Mouse (Mus musculus) hindbrain, embryonic 10.5 days (tissue): ENCODE measurements around the gene Slc6a17. TPM values are rescaled to one million over a fixed set of nuclear protein-coding genes. Genes with fewer than 3 reads are reported as not detected.

Experiments
- DNase-seq: peaks from one replicate; pipeline ENCODE4 v3.0.0-alpha.2; 2017; ENCODE audit warnings: low spot score
- H3K27ac ChIP-seq: fragments of 300-500 bp; sonication (generic); 2 replicates; pipeline ENCODE4 v1.5.1; 2016; ENCODE audit warnings: mild to moderate bottlenecking, moderate library complexity
- H3K27me3 ChIP-seq: fragments of 300-500 bp; sonication (generic); 2 replicates; pipeline ENCODE4 v1.6.1; 2016; ENCODE audit warnings: mild to moderate bottlenecking; ENCODE audit not compliant: poor library complexity, insufficient read depth, severe bottlenecking
- H3K36me3 ChIP-seq: fragments of 300-500 bp; sonication (generic); 2 replicates; pipeline ENCODE4 v1.6.1; 2016; ENCODE audit warnings: mild to moderate bottlenecking, moderate library complexity
- H3K4me1 ChIP-seq: fragments of 300-500 bp; sonication (generic); replicated peaks from 2 replicates; pipeline ENCODE4 v1.6.1; 2016; ENCODE audit warnings: mild to moderate bottlenecking
- H3K4me3 ChIP-seq: fragments of 300-500 bp; sonication (generic); 2 replicates; pipeline ENCODE4 v1.5.1; 2016; ENCODE audit warnings: mild to moderate bottlenecking, moderate library complexity
- H3K9me3 ChIP-seq: fragments of 300-500 bp; sonication (generic); 2 replicates; pipeline ENCODE4 v1.6.1; 2016; ENCODE audit warnings: mild to moderate bottlenecking, moderate library complexity
- WGBS: fragments of 180-500 bp; shearing (Covaris S2); methylation state at CpG from one replicate; pipeline ENCODE4 v1.1.7; 2016; 5-methylcytosine and 5-hydroxymethylcytosine counted together
- polyA plus RNA-seq: library from polyadenylated mRNA; unstranded; fragments of >200 nt; fragmentation: Nextera tagmentation; extraction: Ambion mirVana; gene quantifications from 2 replicates; pipeline ENCODE4 v1.2.1, GENCODE M21; 2016

The Slc6a17 gene
- polyA plus RNA-seq, 1 experiment from 2014 or later, result 3.2 TPM

DNA sequence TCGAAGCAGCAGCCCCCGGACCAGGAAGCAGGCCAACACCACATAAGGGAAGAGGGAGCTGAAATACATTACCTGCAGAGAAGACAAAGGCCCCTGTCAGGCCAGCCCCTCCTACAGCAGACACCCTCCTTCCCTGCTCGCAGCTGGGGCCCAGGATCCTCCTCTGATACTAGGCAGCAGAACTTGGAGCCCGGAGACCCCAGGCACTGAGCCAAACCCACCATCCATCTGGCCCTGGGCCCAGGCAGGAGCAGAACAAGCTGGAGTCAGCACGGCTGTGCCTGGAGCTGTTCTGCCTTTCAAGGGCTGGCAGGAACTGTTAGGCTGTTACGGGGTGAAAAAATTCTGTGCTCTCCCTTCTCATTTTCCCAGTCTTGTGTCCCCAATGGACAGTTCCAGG is 26.4 kb downstream of the Slc6a17 start:
- DNase-seq, result no peak
- no peaks in the 10 kb centered on the region for H3K4me1 ChIP-seq
- 0 out of 2 replicates have a peak, but pooled peaks cover 5% of the 10 kb centered on the region for H3K27me3 ChIP-seq
- no peaks in the 10 kb centered on the region for H3K36me3 ChIP-seq
- WGBS, result 66% methylated on average over 6 of the region's 6 CpGs
- peak overlapping the region; percentile 30; the same call in 1 of the 2 replicates for H3K27ac ChIP-seq
- no peaks in the 10 kb centered on the region for H3K9me3 ChIP-seq
- no peak overlapping the region for H3K4me3 ChIP-seq

DNA sequence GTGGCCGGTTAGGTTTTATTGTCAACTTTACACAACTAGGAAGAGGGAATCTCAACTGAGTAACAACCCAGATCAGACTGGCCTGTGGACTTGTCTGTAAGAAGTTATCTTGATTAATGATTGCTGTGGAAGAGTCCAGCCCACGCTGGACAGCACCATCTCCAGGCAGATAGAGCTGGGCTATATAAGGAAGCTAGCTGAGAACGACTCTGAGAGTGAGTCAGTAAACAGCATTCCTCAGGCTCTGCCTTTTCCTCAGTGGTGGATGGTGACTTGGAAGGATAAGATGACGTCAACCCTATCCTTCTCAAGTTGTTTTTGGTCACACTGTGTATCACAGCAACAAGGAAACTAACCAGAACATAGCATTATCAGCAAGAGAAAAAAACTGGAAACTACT is 29.2 kb downstream of the Slc6a17 start:
- no peaks in the 10 kb centered on the region for H3K4me1 ChIP-seq
- H3K9me3 ChIP-seq, result no peaks in the 10 kb centered on the region
- H3K4me3 ChIP-seq, result no peak overlapping the region
- 68% methylated on average over 4 of the region's 4 CpGs for WGBS
- H3K27me3 ChIP-seq, result 0 out of 2 replicates have a peak, but pooled peaks cover 5% of the 10 kb centered on the region
- H3K36me3 ChIP-seq, result no peaks in the 10 kb centered on the region
- no peak overlapping the region for H3K27ac ChIP-seq
- no peak for DNase-seq

DNA sequence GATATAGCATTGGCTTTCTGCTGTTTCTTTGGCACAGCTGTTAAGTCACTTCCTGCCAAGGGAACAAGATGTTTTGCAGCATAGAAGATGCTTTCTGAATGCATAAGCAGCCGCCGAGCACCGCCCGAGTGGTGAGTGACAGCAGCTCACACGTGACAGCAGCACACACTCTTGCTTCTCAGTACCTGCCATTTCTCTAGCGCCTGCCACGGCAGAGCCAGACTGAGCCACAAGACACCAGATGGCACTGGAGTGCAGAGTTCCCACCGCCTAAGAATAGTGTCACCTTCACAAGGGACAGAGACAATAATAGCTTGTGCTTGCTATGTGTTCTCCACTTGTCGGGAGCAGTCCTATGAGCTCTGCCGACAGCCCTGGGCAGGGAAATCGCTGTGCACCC is 34.5 kb downstream of the Slc6a17 start:
- no peak overlapping the region for H3K4me3 ChIP-seq
- WGBS, result 52% methylated on average over 11 of the region's 11 CpGs
- H3K9me3 ChIP-seq, result no peaks in the 10 kb centered on the region
- no peak overlapping the region for H3K27ac ChIP-seq
- peaks cover 14% of the 10 kb centered on the region; the same call in 1 of the 2 replicates for H3K4me1 ChIP-seq
- no peaks in the 10 kb centered on the region for H3K36me3 ChIP-seq
- no peaks in the 10 kb centered on the region for H3K27me3 ChIP-seq
- no peak for DNase-seq

DNA sequence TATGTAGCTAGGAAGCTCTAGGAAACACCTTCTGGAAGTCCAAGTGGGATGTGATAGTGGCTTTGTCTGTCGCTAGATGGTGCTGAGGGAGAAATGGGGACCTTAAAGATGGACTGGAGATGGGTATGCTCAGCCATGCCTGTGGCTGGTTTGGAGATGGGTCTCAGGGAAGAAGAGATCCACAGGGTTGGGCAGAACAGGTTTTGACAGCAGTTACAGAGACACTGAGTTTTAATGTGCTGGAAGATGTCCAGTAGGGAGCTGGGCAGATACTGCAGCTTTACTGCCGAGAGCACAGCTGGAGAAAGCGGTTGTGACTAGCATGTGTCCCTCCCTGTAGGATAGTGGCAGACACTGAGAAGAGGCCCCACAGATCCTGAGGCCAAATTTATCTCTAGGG is 37.2 kb downstream of the Slc6a17 start:
- DNase-seq, result no peak
- Histone ChIP-seq H3K4me3 (no peak overlapping the region), H3K27me3 (no peaks in the 10 kb centered on the region), H3K27ac (no peak overlapping the region), H3K36me3 (no peaks in the 10 kb centered on the region), H3K4me1 (peaks cover 14% of the 10 kb centered on the region; the same call in 1 of the 2 replicates), H3K9me3 (no peaks in the 10 kb centered on the region)
- 63% methylated on average over 3 of the region's 3 CpGs for whole genome bisulfite sequencing

DNA sequence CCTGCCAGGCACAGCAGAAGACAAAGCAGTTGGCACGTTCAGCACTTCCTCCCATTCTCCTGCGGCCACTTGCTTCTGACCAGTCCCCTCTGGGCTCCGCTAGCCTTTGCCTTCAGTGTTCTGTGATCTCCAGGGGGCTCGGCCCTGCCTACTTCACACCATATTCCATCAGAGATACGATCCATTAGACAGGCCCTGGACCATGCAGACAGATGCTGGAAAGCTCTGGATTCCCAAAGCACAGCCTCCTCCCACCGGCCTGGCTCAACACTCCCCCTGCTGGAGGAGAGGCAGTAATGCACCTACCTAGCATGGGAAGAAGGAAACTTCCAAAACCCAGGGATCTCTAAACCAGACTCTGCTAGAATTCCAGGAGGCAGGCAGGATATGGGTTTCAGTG is 45.6 kb downstream of the Slc6a17 start:
- Histone ChIP-seq H3K4me3 (no peak overlapping the region), H3K27ac (no peak overlapping the region), H3K9me3 (no peaks in the 10 kb centered on the region), H3K4me1 (peaks cover 4% of the 10 kb centered on the region), H3K27me3 (peaks cover 9% of the 10 kb centered on the region; the same call in 1 of the 2 replicates), H3K36me3 (no peaks in the 10 kb centered on the region)
- WGBS, result 37% methylated on average over 6 of the region's 6 CpGs
- DNase-seq, result peak; percentile 56

DNA sequence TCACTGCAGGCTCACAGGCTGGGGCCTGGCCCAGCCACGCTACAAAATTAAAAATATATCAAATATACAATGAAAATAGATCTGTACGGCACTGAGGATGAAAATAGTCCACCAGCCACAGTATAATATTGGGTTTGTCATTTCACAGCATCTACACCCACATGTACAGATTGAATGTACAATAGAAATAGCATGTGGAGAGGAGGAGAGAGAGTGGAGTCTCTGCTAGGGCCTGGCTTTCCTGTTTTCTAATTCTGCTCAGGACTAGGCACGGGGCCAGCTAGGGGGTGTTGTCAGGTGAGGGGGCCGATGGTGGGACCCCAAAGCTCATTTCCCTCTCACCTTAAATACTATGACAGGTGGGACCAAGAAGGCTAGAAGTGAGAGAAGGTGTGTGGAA is 48.8 kb downstream of the Slc6a17 start:
- WGBS, result 78% methylated on average over 4 of the region's 4 CpGs
- H3K36me3 ChIP-seq, result no peaks in the 10 kb centered on the region
- peaks cover 4% of the 10 kb centered on the region for H3K4me1 ChIP-seq
- DNase-seq, result no peak
- no peak overlapping the region for H3K27ac ChIP-seq
- H3K27me3 ChIP-seq, result peaks cover 23% of the 10 kb centered on the region
- H3K4me3 ChIP-seq, result no peak overlapping the region
- H3K9me3 ChIP-seq, result no peaks in the 10 kb centered on the region

DNA sequence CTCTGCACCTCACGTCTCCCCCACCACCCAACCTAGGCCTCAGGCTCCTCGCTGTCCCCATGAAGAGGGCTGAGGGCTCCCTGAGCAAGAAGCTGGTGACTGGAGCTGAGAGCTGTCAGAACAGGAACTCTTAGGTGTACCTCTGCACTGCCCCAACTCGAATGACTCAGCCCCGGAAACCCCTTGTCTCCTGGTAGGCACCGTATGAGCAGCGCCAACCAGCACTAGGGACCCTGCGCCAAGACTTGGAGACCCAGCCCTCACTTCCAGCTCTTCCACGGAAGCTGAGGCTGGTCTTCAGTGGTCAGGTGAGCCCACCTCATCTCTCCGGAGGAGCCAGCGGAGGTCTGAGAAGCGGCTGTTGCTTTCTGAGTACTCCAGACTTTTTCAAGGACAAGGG is 49.7 kb downstream of the Slc6a17 start:
- H3K4me1 ChIP-seq, result peaks cover 4% of the 10 kb centered on the region
- H3K9me3 ChIP-seq, result no peaks in the 10 kb centered on the region
- H3K4me3 ChIP-seq, result no peak overlapping the region
- H3K36me3 ChIP-seq, result no peaks in the 10 kb centered on the region
- DNase-seq, result no peak
- WGBS, result 91% methylated on average over 11 of the region's 11 CpGs
- no peak overlapping the region for H3K27ac ChIP-seq
- H3K27me3 ChIP-seq, result peaks cover 32% of the 10 kb centered on the region

DNA sequence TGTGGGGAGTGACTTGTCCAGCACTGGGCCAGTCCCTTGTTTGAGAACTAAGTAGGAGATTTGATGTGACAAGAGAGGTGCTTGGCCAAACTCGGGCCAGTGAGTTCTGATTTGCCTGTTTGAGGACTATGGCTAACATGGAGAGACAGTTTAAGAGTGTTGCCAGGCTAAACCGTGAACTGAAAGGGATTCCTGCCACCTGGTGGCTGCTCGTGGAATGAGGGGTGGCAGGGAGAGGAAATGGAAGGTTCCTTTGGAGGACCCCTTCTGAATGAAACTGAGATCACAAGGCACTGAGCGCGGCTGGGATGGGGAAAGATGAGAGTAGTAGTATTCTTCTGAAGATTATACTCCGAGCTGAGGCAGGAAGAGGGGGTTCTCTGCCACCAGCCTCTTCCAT is 51.2 kb downstream of the Slc6a17 start:
- Histone ChIP-seq H3K4me3 (no peak overlapping the region), H3K36me3 (no peaks in the 10 kb centered on the region), H3K9me3 (no peaks in the 10 kb centered on the region), H3K27me3 (peaks cover 45% of the 10 kb centered on the region), H3K4me1 (no peaks in the 10 kb centered on the region), H3K27ac (no peak overlapping the region)
- WGBS, result 15% methylated on average over 6 of the region's 6 CpGs
- peak; percentile 78 for DNase-seq

DNA sequence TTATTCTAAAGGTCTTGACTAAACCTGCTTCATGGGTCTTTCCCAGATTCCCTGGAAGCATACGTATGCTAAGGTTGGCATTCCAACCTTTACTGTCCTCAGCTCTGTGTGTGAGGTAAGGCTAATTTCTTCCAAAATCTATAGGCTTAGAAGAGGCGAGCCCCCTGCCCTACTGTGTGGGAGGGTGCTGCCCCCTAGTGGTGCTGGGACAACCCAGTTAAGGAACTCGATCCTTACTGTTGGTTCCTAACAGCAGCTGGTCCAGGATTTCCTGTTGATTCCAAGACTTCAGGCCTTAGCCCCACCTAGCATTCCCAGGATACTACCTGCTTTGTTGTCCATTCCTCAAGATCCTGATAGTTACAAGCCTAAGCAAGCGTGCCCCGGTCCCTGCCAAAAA is 55.7 kb downstream of the Slc6a17 start:
- H3K4me3 ChIP-seq, result no peak overlapping the region
- H3K9me3 ChIP-seq, result no peaks in the 10 kb centered on the region
- H3K36me3 ChIP-seq, result no peaks in the 10 kb centered on the region
- H3K27me3 ChIP-seq, result peaks cover 80% of the 10 kb centered on the region
- 17% methylated on average over 5 of the region's 5 CpGs for WGBS
- peaks cover 27% of the 10 kb centered on the region for H3K4me1 ChIP-seq
- DNase-seq, result peak; percentile 82
- no peak overlapping the region for H3K27ac ChIP-seq

DNA sequence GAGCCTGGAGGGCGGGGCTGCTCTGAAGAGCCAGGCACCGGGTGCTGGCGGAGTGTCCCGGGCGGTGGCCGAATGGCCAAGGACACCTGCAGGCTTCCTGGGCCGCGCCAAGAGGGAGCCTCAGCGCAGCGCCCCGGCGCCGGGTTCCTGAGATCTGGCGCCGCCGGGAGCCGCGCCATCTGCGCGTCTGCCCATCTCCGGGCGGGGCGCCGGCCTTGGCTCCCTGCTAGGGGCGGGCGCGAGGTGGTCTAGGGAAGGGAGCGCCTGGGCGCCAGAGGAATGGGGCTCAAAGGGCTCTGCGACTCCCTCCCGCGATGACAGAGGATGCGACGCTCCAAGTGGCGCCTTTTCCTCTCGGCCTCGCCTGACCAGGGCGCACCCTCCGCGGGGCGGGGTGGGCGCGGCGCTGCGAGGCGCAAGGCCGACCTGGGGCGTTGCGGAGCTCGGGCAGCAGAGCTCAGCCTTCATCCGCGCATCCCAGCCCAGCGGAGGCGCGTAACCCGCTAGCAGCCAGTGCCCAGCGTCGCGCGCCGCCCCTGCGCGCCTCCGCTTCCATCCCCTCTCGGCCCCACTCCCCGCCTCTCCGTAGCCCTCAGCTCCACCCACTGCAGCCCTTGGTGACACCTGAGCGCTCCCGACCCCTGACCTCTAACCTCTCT is 57.9 kb downstream of the Slc6a17 start:
- no peaks in the 10 kb centered on the region for H3K9me3 ChIP-seq
- WGBS, result 0% methylated on average over 69 of the region's 69 CpGs
- H3K4me3 ChIP-seq, result peak overlapping the region; percentile 61
- no peaks in the 10 kb centered on the region for H3K36me3 ChIP-seq
- peak; percentile 51 for DNase-seq
- peaks cover 91% of the 10 kb centered on the region for H3K27me3 ChIP-seq
- H3K4me1 ChIP-seq, result peaks cover 35% of the 10 kb centered on the region
- H3K27ac ChIP-seq, result 0 out of 2 replicates have a peak overlapping the region, but pooled peaks have one; percentile 30

DNA sequence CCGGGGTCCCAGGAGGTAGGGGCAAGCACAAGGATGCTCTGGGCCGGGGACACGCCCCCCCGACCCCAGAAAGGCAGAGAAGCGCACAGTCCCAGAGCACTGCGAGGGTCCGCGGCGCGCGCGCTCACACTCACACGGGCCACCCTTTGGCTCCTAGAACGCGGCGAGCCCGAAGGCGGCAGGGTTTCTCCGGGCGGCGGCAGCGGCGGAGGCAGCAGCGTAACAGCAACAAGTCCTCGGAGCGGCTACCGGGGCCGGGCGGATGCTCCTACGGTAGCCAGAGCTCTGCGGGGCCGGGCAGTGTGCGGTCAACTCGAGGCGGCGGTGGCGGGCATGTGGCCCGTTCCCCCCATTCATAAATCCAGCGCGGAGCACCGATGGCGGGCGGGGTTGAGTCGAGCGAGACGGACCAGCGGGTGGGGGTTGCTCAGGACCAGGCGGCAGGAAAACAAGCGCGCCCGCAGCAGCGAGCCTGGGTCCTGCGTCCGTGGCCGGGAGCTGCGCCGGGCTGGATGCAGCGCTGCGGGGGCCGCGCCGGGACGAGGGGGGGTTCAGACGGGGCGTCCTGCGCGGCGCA is 58.5 kb downstream of the Slc6a17 start, which contains the start of gene Kcnc4:
Gene Kcnc4 (minus strand): TSS at position 357 of the 577 bp plus-strand sequence.
- Histone ChIP-seq H3K4me3 (peak within 1 kb of the TSS; percentile 61), H3K4me1 (peaks cover 35% of the 10 kb centered on the region), H3K9me3 (no peaks in the 10 kb centered on the region), H3K27me3 (peaks cover 95% of the 10 kb centered on the region), H3K36me3 (no peaks in the 10 kb centered on the region), H3K27ac (peak within 1 kb of the TSS; percentile 30; the same call in 1 of the 2 replicates)
- WGBS, result under 1% methylated on average over 68 of the region's 68 CpGs
- peak; percentile 59 for DNase-seq

DNA sequence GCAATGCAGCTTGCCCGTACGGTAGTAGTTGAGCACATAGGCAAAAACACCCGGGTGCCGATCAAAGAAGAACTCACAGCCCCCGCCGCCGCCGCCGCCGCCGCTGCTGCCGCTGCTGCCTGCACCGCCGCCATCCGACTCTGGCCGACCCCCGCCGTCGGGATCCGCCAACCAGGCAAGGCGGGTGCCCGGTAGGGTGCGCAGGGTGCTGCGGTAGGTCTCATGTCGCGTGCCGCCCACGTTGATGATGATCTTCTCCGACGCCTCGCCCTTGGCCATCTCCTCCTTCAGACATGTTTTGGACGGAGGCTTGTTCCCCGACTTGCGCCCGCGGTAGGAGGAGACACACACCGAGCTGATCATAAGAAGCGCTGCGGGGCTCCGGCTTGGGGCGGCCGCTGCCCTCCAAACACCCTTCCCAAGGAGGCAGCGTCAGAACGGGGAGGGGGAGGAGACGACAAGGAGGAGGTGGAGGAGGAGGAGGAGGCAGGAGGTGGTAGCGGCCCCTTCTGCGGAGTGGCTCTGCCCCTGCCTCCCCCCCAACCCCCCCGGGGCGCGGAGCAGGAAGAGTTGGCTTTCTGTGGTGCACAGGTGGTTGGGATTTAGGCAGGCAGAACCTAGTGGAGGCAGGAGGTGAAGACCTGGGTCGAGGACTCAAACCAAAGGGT is 59.2 kb downstream of the Slc6a17 start:
- no peaks in the 10 kb centered on the region for H3K9me3 ChIP-seq
- peak; percentile 50 for DNase-seq
- peak overlapping the region; percentile 61 for H3K4me3 ChIP-seq
- peaks cover 97% of the 10 kb centered on the region for H3K27me3 ChIP-seq
- H3K27ac ChIP-seq, result peak overlapping the region; percentile 29; the same call in 1 of the 2 replicates
- WGBS, result under 1% methylated on average over 51 of the region's 51 CpGs
- H3K36me3 ChIP-seq, result no peaks in the 10 kb centered on the region
- H3K4me1 ChIP-seq, result peaks cover 35% of the 10 kb centered on the region

DNA sequence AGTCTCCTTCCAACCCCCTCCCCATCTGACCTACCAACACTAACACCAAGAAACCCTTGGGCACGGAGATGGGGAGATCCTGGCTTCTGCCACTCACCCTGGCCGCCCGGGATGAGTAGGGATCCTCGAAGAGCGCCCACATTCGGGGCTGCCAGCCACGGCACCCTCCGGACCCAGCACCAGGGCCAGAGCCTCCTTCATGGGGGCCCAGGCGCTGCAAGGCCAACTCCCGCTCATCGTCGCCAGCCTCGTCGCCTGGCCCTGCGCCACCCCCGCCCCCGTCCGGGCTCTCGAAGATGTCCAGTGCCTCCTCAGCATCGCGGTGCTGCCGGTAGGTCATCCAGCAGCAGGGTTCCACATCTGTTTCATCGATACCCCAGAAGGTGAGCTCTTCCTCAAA is 59.7 kb downstream of the Slc6a17 start:
- DNase-seq, result no peak
- Histone ChIP-seq H3K4me1 (peaks cover 35% of the 10 kb centered on the region), H3K36me3 (no peaks in the 10 kb centered on the region), H3K4me3 (peak overlapping the region; percentile 61), H3K27me3 (peaks cover 97% of the 10 kb centered on the region), H3K27ac (peak overlapping the region; percentile 29; the same call in 1 of the 2 replicates), H3K9me3 (no peaks in the 10 kb centered on the region)
- WGBS, result 2% methylated on average over 23 of the region's 23 CpGs
